Mouse (Mus musculus): Measurements from ENCODE around the gene L3mbtl4. TPM values are rescaled to one million over a fixed set of nuclear protein-coding genes. Genes with fewer than 3 reads are reported as not detected.
"Not testable (repeated sequence)": the region's sequence is repeated elsewhere in the genome, so short reads cannot be mapped to it uniquely, and the experiment has no call there.

L3mbtl4 gene
- polyA plus RNA-seq, 1 experiment from 2014 or later: not detected

DNA sequence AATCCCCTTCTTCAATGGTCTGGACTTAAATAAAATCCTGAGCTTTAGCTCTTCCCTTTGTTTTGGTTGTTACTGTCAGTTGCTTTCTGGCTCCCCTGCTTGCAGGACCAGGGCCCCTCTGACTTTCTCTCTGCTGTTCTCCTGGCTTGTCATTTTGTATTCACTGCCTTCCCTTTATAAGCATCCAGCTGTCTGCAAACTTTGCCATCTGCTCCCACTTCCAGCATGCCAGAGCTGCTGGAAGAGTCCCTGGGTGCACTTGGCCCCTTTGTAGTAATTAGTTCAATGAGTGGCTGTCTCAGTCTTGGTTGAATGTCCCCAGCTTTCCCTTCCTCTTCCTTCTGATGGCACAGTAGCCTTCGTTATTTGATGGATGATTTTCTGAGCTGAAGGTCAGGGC is 132.4 kb downstream of the L3mbtl4 start:
- no peak overlapping the region for H3K4me3 ChIP-seq
- H3K9me3 ChIP-seq (replicated peaks): no peaks in the 10 kb centered on the region
- WGBS: 58% methylated on average over 1 of the region's 1 CpGs
- no peaks in the 10 kb centered on the region for H3K36me3 ChIP-seq
- no peak for ATAC-seq (replicated peaks; ENCODE audit: insufficient number of reproducible peaks, insufficient read depth, low FRiP score, low read depth)
- H3K4me2 ChIP-seq: no peak overlapping the region
- no peaks in the 10 kb centered on the region for H3K4me1 ChIP-seq (replicated peaks)
- no peak overlapping the region for H3K9ac ChIP-seq
- no peaks in the 10 kb centered on the region for H3K27me3 ChIP-seq
- H3K27ac ChIP-seq: no peak overlapping the region

DNA sequence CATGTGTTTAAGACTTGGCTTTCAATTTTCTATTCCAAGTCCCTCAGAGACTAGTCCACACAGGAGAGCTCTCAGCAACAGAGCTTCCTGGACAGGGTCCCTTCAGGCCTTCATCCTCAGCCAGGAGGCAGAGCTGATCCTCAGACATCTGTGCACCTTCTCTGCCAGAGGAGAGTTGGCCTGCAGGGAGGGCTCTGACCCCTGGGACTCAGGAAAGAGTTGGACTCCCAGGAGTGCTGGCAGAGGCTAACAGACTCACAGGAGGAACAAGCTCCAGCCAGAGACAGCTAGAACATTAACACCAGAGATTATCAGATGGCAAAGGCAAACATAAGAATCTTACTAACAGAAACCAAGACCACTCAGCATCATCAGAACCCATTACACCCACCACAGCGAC is 133.5 kb downstream of the L3mbtl4 start:
- WGBS: 48% methylated on average over 1 of the region's 1 CpGs
- ATAC-seq (replicated peaks; ENCODE audit: insufficient number of reproducible peaks, insufficient read depth, low FRiP score, low read depth); H3K4me1 ChIP-seq (replicated peaks): not testable (repeated sequence)

DNA sequence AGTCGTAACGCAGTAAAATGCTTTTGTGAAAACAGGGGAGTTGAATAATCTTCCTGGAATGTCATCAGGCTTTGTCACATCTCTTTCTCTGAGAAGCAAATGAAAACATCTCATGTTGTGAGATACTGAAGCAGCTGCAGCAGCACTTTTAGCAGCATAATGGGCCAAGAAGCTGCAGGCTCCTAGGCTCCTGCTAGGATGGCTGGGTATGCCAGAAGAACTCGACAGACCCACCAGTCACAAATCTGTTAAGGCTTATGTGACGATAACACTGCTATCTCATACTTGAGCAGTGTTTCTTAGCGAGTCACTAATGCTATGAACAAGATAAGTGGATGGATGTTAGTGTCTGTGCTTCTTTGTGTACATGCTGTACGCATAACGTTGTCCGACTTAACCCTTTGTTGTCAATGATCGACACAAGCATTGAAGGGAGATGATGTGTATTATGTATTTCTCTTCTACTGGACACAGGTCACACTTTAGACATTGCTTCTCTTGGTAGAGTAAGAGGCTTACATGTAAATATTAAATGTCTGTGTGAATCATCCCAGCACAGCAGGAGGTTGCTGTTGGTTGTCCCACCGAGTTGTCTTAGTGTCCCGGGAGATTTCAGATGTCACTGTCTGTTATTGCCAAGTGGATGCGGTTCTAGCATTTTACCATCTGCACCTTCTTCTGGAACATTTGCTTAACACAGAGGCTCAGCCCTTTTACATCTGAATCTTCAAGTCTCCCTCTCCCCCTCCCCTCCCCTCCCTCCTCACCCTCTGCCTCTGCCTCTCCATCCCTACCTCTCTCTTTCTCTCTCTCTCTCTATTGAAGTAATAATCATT is 149.3 kb downstream of the L3mbtl4 start:
- no peak overlapping the region for H3K9ac ChIP-seq
- H3K4me1 ChIP-seq (replicated peaks): no peaks in the 10 kb centered on the region
- H3K9me3 ChIP-seq (replicated peaks): no peaks in the 10 kb centered on the region
- no peak overlapping the region for H3K27ac ChIP-seq
- H3K36me3 ChIP-seq: no peaks in the 10 kb centered on the region
- H3K4me3 ChIP-seq: no peak overlapping the region
- WGBS: 60% methylated on average over 12 of the region's 12 CpGs
- ATAC-seq (replicated peaks; ENCODE audit: insufficient number of reproducible peaks, insufficient read depth, low FRiP score, low read depth): no peak
- H3K4me2 ChIP-seq: no peak overlapping the region
- H3K27me3 ChIP-seq: no peaks in the 10 kb centered on the region

More for the DNA sequence above, 133.5 kb downstream of the L3mbtl4 start:
- H3K27me3 ChIP-seq; H3K9ac ChIP-seq; H3K9me3 ChIP-seq (replicated peaks); H3K27ac ChIP-seq; H3K4me3 ChIP-seq; H3K36me3 ChIP-seq; H3K4me2 ChIP-seq: not testable (repeated sequence)

DNA sequence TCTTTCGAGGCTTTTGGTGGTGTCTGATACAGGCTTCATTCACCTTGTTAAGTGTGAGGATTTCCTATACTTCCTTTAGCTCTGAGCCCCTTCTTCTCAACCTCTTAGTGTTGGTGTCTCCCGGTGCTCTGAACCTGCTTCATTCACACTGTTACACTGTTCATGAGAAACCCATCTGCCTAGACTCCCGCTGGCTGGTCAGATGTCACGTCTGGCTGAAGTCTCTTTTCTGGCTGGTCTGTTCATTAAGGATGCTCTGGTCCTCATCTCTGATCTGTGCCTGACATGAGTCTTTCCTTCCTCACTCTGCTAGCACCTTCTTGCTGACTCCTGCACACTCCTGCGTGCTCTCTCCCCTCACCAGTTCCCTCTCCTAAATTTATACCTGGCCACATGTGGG is 160.0 kb downstream of the L3mbtl4 start:
- ATAC-seq (replicated peaks; ENCODE audit: insufficient number of reproducible peaks, insufficient read depth, low FRiP score, low read depth): no peak
- Histone ChIP-seq H3K27ac (no peak overlapping the region), H3K4me1 (replicated peaks) (no peaks in the 10 kb centered on the region), H3K27me3 (no peaks in the 10 kb centered on the region; the same call in 1 of the 2 replicates), H3K4me2 (no peak overlapping the region), H3K36me3 (no peaks in the 10 kb centered on the region), H3K9ac (no peak overlapping the region), H3K4me3 (no peak overlapping the region), H3K9me3 (replicated peaks) (no peaks in the 10 kb centered on the region)
- WGBS: 64% methylated on average over 5 of the region's 5 CpGs

DNA sequence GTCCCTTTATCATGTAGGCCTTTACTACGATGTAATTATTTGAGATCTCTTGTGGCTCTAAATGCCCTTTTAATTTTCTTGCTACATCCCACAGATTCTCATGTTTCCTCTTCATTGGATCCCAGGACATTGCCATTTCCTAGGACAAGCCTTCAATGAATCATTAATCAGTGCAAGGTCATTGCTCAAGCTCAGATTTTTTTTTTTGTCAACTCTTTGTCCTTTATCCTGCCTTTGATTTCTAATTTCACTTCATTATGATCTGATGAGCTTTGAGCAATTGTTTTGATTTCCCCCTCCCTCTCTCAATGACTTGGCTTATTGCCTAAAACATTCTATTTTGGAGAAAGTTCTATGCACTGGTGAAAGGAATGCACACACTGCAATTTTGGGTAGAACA is 177.3 kb downstream of the L3mbtl4 start:
- no peaks in the 10 kb centered on the region for H3K27me3 ChIP-seq
- H3K27ac ChIP-seq: no peak overlapping the region
- no peak overlapping the region for H3K4me3 ChIP-seq
- H3K4me1 ChIP-seq (replicated peaks): no peaks in the 10 kb centered on the region
- ATAC-seq (replicated peaks; ENCODE audit: insufficient number of reproducible peaks, insufficient read depth, low FRiP score, low read depth): no peak
- H3K36me3 ChIP-seq: no peaks in the 10 kb centered on the region
- no peaks in the 10 kb centered on the region for H3K9me3 ChIP-seq (replicated peaks)
- H3K9ac ChIP-seq: no peak overlapping the region
- no peak overlapping the region for H3K4me2 ChIP-seq
- 76% methylated on average over 1 of the region's 1 CpGs for WGBS

DNA sequence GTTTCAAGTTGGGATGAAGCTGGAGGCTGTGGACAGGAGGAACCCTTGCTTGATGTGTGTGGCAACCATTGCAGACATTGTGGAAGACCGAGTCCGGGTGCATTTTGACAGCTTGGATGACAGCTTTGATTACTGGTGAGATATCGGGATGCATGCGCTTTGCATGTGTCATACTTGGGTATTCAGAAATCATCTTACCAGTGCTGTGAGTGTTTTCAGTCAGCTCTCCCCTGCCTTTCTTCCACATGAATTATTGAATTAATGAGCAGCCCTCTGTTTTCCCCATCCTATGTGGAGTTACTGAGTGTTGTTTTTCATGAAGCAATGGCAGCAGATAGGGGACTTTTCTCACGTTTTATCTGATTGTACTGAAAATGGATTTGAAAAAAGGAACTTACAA is 187.9 kb downstream of the L3mbtl4 start:
- Histone ChIP-seq H3K9me3 (replicated peaks) (no peaks in the 10 kb centered on the region), H3K27me3 (no peaks in the 10 kb centered on the region), H3K9ac (no peak overlapping the region), H3K27ac (no peak overlapping the region), H3K4me2 (no peak overlapping the region), H3K4me3 (no peak overlapping the region), H3K36me3 (no peaks in the 10 kb centered on the region), H3K4me1 (replicated peaks) (no peaks in the 10 kb centered on the region)
- whole genome bisulfite sequencing: 69% methylated on average over 5 of the region's 5 CpGs
- ATAC-seq (replicated peaks; ENCODE audit: insufficient number of reproducible peaks, insufficient read depth, low FRiP score, low read depth): no peak

DNA sequence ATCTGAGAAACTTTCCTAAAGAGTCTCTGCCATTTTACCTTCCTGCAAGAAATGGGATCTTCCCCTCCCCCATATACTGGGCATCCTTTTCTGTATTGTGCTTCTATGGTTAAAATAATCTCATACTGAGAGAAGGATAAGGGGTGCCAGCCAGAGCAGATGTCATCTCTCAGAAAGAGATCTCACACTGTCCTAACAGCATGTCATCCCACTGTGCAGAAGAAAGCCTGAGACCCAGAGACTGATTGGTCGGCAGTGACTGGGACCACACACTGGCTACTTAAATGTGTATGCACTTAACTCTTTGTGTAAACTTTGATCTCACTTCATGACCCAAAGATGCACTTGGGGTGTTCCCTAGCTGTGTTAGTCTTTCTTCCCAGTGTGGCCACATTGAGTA is 193.7 kb downstream of the L3mbtl4 start:
- H3K4me2 ChIP-seq: no peak overlapping the region
- H3K4me3 ChIP-seq: no peak overlapping the region
- H3K27me3 ChIP-seq: no peaks in the 10 kb centered on the region
- H3K27ac ChIP-seq: no peak overlapping the region
- ATAC-seq (replicated peaks; ENCODE audit: insufficient number of reproducible peaks, insufficient read depth, low FRiP score, low read depth): no peak
- no peak overlapping the region for H3K9ac ChIP-seq
- no peaks in the 10 kb centered on the region for H3K9me3 ChIP-seq (replicated peaks)
- no peaks in the 10 kb centered on the region for H3K4me1 ChIP-seq (replicated peaks)
- 38% methylated on average over 1 of the region's 1 CpGs for WGBS
- no peaks in the 10 kb centered on the region for H3K36me3 ChIP-seq

DNA sequence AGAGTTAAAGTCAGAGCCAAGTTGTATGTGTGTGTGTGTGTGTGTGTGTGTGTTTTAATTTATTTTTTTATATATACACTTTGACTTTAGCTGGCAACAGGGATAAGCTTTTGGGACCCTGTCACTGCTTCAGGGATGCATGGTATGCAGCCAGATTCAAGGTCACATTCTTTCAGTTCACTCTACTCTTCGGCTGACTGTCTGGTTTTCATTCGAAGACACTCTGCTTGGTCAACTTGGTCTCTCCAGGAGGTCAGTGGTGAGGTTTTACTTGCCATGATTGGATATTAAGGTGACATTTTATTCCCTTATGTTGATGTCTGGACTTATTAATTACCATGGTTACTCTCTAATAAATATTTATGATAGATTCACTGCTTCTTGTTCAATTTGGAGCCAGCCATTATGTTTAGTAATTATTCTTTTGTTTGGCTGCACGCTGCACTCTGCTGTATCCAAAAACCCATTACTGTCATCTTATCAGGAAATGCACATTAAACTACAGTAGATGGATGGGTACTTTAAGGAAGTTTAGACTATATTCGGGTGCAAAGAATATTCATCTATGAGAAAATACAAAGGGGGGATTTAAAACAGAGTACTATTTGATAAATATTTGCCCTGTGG is 216.6 kb downstream of the L3mbtl4 start:
- Histone ChIP-seq H3K36me3 (no peaks in the 10 kb centered on the region), H3K27me3 (no peaks in the 10 kb centered on the region), H3K27ac (no peak overlapping the region), H3K9me3 (replicated peaks) (no peaks in the 10 kb centered on the region), H3K4me1 (replicated peaks) (no peaks in the 10 kb centered on the region), H3K9ac (no peak overlapping the region), H3K4me3 (no peak overlapping the region), H3K4me2 (no peak overlapping the region)
- ATAC-seq (replicated peaks; ENCODE audit: insufficient number of reproducible peaks, insufficient read depth, low FRiP score, low read depth): no peak
- 53% methylated on average over 4 of the region's 4 CpGs for WGBS

DNA sequence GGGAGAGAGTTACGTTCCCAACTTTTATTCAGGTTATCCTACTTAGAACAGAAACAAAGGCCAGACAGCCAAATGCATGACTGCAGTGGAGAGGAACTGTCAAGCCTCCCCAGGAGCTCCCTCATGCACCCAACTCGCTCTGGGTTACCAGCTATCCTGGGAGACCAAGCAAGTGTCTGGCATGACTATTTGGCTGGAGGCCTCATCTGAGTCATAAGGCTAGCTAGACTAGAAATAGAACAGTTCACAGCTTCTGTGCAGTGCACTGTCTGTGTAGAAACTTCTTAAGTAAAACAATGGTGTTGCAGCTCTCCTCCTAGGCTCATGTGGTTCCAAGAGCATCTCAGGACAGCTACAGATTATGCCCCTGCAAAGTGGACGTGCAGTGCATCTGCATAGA is 218.6 kb downstream of the L3mbtl4 start:
- no peaks in the 10 kb centered on the region for H3K4me1 ChIP-seq (replicated peaks)
- no peaks in the 10 kb centered on the region for H3K27me3 ChIP-seq
- H3K27ac ChIP-seq: no peak overlapping the region
- no peak overlapping the region for H3K4me3 ChIP-seq
- no peak for ATAC-seq (replicated peaks; ENCODE audit: insufficient number of reproducible peaks, insufficient read depth, low FRiP score, low read depth)
- no peaks in the 10 kb centered on the region for H3K9me3 ChIP-seq (replicated peaks)
- no peak overlapping the region for H3K4me2 ChIP-seq
- 66% methylated on average over 3 of the region's 3 CpGs for WGBS
- H3K36me3 ChIP-seq: no peaks in the 10 kb centered on the region
- no peak overlapping the region for H3K9ac ChIP-seq

DNA sequence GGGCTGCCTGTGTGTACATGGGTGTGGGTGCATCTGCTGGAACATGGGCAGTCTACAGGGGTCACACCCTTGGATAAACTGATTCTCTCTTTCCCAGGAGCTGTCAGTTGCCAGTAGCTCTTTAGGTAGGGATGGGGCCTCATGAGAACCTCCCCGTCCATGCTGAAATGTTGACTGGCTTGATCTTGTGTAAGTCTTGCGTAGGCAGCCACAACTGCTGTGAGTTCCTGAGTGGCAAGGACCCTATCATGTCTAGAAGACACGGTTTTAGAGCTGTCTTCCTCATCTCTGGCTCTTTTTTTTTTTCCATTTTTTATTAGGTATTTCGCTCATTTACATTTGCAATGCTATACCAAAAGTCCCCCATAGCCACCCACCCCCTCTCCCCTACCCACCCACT is 229.4 kb downstream of the L3mbtl4 start:
- not testable (repeated sequence) for H3K27me3 ChIP-seq; H3K4me2 ChIP-seq; H3K4me3 ChIP-seq; H3K9ac ChIP-seq; ATAC-seq (replicated peaks; ENCODE audit: insufficient number of reproducible peaks, insufficient read depth, low FRiP score, low read depth); H3K27ac ChIP-seq; H3K4me1 ChIP-seq (replicated peaks); H3K9me3 ChIP-seq (replicated peaks); H3K36me3 ChIP-seq
- 84% methylated on average over 2 of the region's 4 CpGs for WGBS

DNA sequence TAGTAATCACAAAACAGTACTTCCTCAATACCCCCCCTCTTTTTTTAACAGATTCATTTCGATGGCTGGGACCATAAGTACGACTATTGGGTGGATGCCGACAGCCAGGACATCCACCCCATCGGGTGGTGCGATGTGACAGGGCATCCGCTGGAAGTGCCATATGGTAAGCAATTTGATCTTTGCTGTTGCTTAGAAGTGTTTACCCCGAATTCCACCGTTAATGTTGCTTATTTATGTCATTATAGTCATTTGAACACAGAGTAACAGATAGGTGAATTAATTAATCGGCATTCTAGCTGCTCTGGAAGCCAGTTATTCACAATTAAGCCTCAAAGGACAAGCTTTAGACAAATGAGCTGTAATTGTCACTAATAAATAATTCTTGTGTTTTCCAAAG is 286.1 kb downstream of the L3mbtl4 start:
- no peaks in the 10 kb centered on the region for H3K4me1 ChIP-seq (replicated peaks)
- no peaks in the 10 kb centered on the region for H3K9me3 ChIP-seq (replicated peaks)
- H3K36me3 ChIP-seq: no peaks in the 10 kb centered on the region
- no peak for ATAC-seq (replicated peaks; ENCODE audit: insufficient number of reproducible peaks, insufficient read depth, low FRiP score, low read depth)
- 70% methylated on average over 9 of the region's 9 CpGs for WGBS
- no peak overlapping the region for H3K4me2 ChIP-seq
- H3K9ac ChIP-seq: no peak overlapping the region
- H3K27me3 ChIP-seq: no peaks in the 10 kb centered on the region
- H3K27ac ChIP-seq: no peak overlapping the region
- H3K4me3 ChIP-seq: no peak overlapping the region

DNA sequence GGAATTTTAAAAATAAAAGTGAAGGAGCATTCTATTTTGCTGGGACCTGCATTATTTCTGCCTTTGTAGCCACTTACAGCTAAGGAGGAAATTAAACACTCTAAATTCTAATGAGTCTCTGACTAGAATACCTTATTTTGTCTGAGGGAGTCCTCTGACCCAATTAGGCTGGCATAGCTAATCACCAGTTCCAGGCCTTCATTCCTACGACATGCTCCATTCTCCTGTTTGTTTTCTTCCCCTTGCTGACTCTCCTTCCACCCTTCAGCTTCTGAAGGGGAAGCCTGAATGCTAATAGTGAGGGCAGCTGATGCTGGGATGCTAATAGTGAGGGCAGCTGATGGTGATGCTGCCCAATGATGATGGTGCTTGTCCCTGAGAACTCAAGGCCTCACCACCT is 286.7 kb downstream of the L3mbtl4 start:
- Histone ChIP-seq H3K27me3 (no peaks in the 10 kb centered on the region), H3K4me2 (no peak overlapping the region), H3K36me3 (no peaks in the 10 kb centered on the region), H3K27ac (no peak overlapping the region), H3K4me3 (no peak overlapping the region), H3K4me1 (replicated peaks) (no peaks in the 10 kb centered on the region), H3K9ac (no peak overlapping the region), H3K9me3 (replicated peaks) (no peaks in the 10 kb centered on the region)
- 30% methylated on average over 1 of the region's 1 CpGs for WGBS
- no peak for ATAC-seq (replicated peaks; ENCODE audit: insufficient number of reproducible peaks, insufficient read depth, low FRiP score, low read depth)

All from heart, embryonic 15.5 days (tissue).